Mouse (Mus musculus) small intestine, adult 2 months (tissue): Measurements from ENCODE around the gene Rapgefl1.

Experiments
- CTCF ChIP-seq: fragments of 200-500 bp; IDR thresholded peaks from 2 replicates; pipeline ENCODE4 v1.5.1; 2012; ENCODE audit warnings: low read depth, mild to moderate bottlenecking, control low read depth, inconsistent platforms, low read length, moderate library complexity, mixed read lengths; ENCODE audit not compliant: insufficient replicate concordance, insufficient read length; ENCODE audit errors: extremely low read depth
- POLR2A ChIP-seq: fragments of 200-500 bp; IDR thresholded peaks from 2 replicates; pipeline ENCODE4 v1.6.1; 2012; ENCODE audit warnings: low read depth, mild to moderate bottlenecking, control low read depth, inconsistent platforms, low read length, moderate library complexity

DNA sequence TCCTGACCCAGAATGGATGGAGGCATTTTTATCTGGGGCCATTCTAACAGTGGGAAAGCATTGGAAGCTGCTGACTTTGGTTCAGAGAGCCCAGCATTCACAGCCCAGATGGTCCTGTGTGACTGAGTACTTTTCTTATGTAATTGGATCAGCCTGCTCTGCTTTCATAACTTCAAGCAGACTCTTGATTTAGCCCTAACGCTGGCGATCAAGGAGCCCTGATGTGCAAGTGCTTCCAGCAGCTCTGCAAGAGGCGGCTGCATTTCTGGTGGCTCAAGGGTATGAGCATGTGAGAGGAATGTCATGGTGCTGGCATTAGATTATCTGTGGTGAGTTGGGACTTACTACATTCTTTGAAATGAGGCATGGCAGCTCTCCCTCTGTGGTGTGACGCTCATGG, 35.5 kb downstream of the Rapgefl1 start:
- no peak for TF ChIP-seq POLR2A
- TF ChIP-seq CTCF = no peak
